Mouse (Mus musculus) spleen, adult 2 months (tissue): ENCODE measurements around the gene Fut8. TPM values are rescaled to one million over a fixed set of nuclear protein-coding genes. Genes with fewer than 3 reads are reported as not detected.

Experiments
- DNase-seq, 2 experiments: peaks; one replicate each; pipeline versions ENCODE4 v3.0.0 to v3.0.0-alpha.2; 2012 to 2021; ENCODE audit warnings: low spot score in 2 of 2, low read depth in 1 of 2
- H3K27ac ChIP-seq: fragments of 200-500 bp; 2 replicates; pipeline ENCODE4 v1.5.1; 2012; ENCODE audit warnings: low read length, inconsistent platforms; ENCODE audit not compliant: insufficient read depth
- H3K27me3 ChIP-seq: fragments of 200-500 bp; 2 replicates; pipeline ENCODE4 v1.6.1; 2012; ENCODE audit warnings: mild to moderate bottlenecking, moderate library complexity, low read length, inconsistent platforms; ENCODE audit not compliant: control insufficient read depth, insufficient read depth
- H3K36me3 ChIP-seq: fragments of 200-500 bp; 2 replicates; pipeline ENCODE4 v1.6.1; 2012; ENCODE audit warnings: mild to moderate bottlenecking, low read length, inconsistent platforms; ENCODE audit not compliant: control insufficient read depth, insufficient read depth
- H3K4me1 ChIP-seq: fragments of 200-500 bp; 2 replicates; pipeline ENCODE4 v1.6.1; 2011; ENCODE audit warnings: inconsistent platforms; ENCODE audit not compliant: control insufficient read depth, insufficient read depth, insufficient read length
- H3K4me3 ChIP-seq: fragments of 200-500 bp; 2 replicates; pipeline ENCODE4 v1.5.1; 2011; ENCODE audit warnings: mild to moderate bottlenecking, inconsistent platforms; ENCODE audit not compliant: insufficient read depth, insufficient read length; ENCODE audit errors: extremely low read depth
- CTCF ChIP-seq: fragments of 200-500 bp; IDR thresholded peaks from 2 replicates; pipeline ENCODE4 v1.5.1; 2011; ENCODE audit warnings: mild to moderate bottlenecking, inconsistent platforms; ENCODE audit not compliant: insufficient read depth, insufficient read length, insufficient replicate concordance; ENCODE audit errors: extremely low read depth
- POLR2A ChIP-seq: fragments of 200-500 bp; IDR thresholded peaks from 2 replicates; pipeline ENCODE4 v1.6.1; 2011; ENCODE audit warnings: low read depth, low read length, inconsistent platforms
- WGBS: fragments of 180-500 bp; shearing (Covaris S2); methylation state at CpG from one replicate; pipeline ENCODE4 v1.1.7; 2018; 5-methylcytosine and 5-hydroxymethylcytosine counted together
- polyA plus RNA-seq: library from polyadenylated mRNA; depleted of rRNA; stranded (reverse); fragments of >200 nt; gene quantifications from 2 replicates; pipeline ENCODE4 v1.2.3, GENCODE M21; 2012

Gene Fut8
- polyA plus RNA-seq, 1 experiment: 4.0 TPM

DNA sequence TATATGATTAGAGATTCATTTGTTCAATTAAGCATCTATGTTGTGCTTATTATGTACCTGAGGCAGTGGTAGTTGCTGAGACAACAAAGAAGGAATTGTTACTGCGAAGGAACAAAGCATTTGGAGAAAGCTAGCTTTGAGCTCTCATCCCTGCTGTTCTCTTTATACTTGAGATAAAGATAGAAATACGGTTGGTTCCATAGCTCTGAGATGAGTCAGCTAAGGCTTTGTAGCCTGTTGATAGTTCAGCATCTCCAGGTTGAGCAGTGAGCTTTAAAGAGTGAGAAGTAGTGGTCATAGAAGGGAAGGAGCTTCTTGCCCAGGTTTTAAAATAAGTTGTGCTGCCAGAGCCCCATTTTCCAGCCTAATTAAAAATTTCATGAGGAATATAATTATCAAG, 198.8 kb downstream of the Fut8 start:
- Histone ChIP-seq H3K4me3 (no peak overlapping the region), H3K36me3 (no peaks in the 10 kb centered on the region), H3K27me3 (no peaks in the 10 kb centered on the region), H3K4me1 (no peaks in the 10 kb centered on the region), H3K27ac (no peak overlapping the region)
- TF ChIP-seq CTCF: no peak
- TF ChIP-seq POLR2A: no peak
- no peak for DNase-seq
- 85% methylated on average over 2 of the region's 2 CpGs for WGBS

DNA sequence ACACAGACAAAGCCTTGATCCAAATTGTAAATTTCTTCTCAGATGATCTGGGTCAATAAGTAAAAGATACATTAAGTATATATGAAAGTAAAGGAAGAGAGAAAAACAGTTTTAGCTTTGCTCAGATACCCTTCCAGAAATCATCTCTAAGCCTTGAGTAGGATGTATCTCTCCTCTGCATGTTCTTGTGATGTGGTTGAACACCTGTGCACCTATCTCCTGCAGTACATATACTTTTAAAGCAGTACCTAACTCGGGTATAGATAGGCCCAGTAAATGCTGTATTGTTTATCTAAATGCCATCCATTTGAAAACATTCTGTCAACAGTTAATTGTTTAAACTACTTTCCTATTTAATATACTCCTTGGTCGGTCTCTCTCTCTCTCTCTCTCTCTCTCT, 212.9 kb downstream of the Fut8 start:
- no peak for DNase-seq
- WGBS: 82% methylated on average over 2 of the region's 2 CpGs
- peaks cover 1% of the 10 kb centered on the region; the same call in 1 of the 2 replicates for H3K36me3 ChIP-seq

DNA sequence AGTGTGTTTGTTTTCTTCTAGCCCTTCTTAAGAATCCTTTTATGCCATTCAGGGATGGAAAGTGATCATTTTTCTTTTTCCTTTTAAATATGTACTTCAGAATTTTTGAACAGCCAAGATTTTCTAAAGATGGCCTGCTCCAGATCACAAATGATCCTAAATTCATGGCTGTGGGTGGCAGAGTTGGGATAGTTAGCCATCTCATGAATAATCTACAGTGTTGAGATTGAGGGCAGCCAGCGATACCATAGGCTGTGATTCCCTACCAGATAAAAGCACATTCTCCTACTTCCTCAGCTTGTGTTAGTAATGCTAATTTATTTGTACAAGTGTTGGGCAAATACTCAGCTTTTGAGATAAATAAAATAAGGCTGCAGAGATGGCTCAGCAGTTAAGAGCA, 228.3 kb downstream of the Fut8 start:
- no peaks in the 10 kb centered on the region for H3K36me3 ChIP-seq
- 94% methylated on average over 1 of the region's 1 CpGs for WGBS
- H3K27ac ChIP-seq: no peak overlapping the region
- no peak for TF ChIP-seq POLR2A
- no peak for TF ChIP-seq CTCF
- DNase-seq: no peak
- H3K27me3 ChIP-seq: no peaks in the 10 kb centered on the region
- no peaks in the 10 kb centered on the region for H3K4me1 ChIP-seq
- H3K4me3 ChIP-seq: no peak overlapping the region

More for the DNA sequence above, 212.9 kb downstream of the Fut8 start:
- no peak for TF ChIP-seq POLR2A
- no peak for TF ChIP-seq CTCF
- H3K4me3 ChIP-seq: no peak overlapping the region
- H3K27ac ChIP-seq: no peak overlapping the region
- no peaks in the 10 kb centered on the region for H3K27me3 ChIP-seq
- H3K4me1 ChIP-seq: no peaks in the 10 kb centered on the region

DNA sequence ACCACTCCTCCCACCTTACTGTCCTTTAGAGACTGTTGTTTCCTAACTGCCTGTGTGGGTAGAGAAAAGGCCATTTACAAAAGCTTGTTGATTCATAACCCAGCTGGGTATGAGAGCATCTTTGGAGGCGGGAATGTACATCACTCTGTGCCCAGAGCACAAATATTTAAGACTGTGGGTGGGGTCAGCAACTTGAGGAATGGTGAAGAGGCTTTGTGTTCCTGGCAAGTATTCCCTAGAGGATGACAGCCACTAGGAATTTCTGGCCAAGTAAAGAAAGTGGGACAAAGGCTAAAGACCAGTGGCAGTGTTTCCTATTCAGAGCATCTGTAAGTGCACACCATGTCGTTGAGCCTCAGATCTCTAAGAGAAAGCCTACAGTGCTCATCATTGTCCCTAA, 242.0 kb downstream of the Fut8 start:
- no peak for DNase-seq
- no peaks in the 10 kb centered on the region for H3K4me1 ChIP-seq
- no peak for TF ChIP-seq CTCF
- TF ChIP-seq POLR2A: no peak
- no peaks in the 10 kb centered on the region for H3K27me3 ChIP-seq
- no peak overlapping the region for H3K4me3 ChIP-seq
- peaks cover 3% of the 10 kb centered on the region for H3K36me3 ChIP-seq
- H3K27ac ChIP-seq: no peak overlapping the region
- 89% methylated on average over 2 of the region's 2 CpGs for WGBS

GRCm38 (mm10) chr12:77481153-77481552, 243.2 kb downstream of the Fut8 start:
- no peaks in the 10 kb centered on the region for H3K36me3 ChIP-seq
- H3K27ac ChIP-seq: no peak overlapping the region
- H3K4me3 ChIP-seq: no peak overlapping the region
- H3K4me1 ChIP-seq: no peaks in the 10 kb centered on the region
- H3K27me3 ChIP-seq: no peaks in the 10 kb centered on the region
- WGBS: 94% methylated on average over 1 of the region's 1 CpGs
- TF ChIP-seq CTCF (no peak), POLR2A (no peak)
- no peak for DNase-seq

DNA sequence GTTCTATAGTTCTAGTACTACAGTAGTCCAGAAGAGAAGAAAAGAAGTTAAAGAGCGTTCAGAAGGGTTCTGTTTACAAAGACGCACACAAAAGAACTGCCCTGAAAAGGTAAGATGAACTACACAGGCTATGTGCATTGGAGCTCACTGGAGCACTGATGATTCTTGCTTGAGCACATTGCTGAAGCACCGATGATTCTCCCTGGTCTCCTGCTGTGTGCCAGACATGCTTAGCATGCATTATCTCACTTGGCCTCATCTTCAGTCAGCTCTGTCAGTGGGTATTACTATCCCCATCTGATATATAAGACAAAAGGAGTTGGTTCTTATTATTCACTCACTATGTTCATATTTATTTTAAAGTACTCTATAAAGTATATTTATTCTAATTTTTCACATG, 243.9 kb downstream of the Fut8 start:
- Histone ChIP-seq H3K4me1 (no peaks in the 10 kb centered on the region), H3K27me3 (no peaks in the 10 kb centered on the region), H3K4me3 (no peak overlapping the region), H3K27ac (no peak overlapping the region), H3K36me3 (no peaks in the 10 kb centered on the region)
- TF ChIP-seq POLR2A: no peak
- TF ChIP-seq CTCF: no peak
- DNase-seq: no peak
- 96% methylated on average over 3 of the region's 3 CpGs for WGBS

GRCm38 (mm10) chr12:77483180-77483855, 245.4 kb downstream of the Fut8 start:
- Histone ChIP-seq H3K36me3 (no peaks in the 10 kb centered on the region), H3K4me3 (no peak overlapping the region; the same call in 1 of the 2 replicates), H3K27me3 (no peaks in the 10 kb centered on the region), H3K4me1 (no peaks in the 10 kb centered on the region), H3K27ac (no peak overlapping the region)
- DNase-seq: no peak
- WGBS: 87% methylated on average over 9 of the region's 9 CpGs
- no peak for TF ChIP-seq POLR2A
- no peak for TF ChIP-seq CTCF
